Mouse (Mus musculus) kidney, postnatal 25 days (tissue): ENCODE data around the gene Kndc1.
A peak's percentile ranks its signal among the peaks of the same experiment; 100 is the strongest.

ENCODE experiments used
- DNase-seq, 2 experiments: peaks; one replicate each; pipeline ENCODE4 v3.0.0; 2021; ENCODE audit warnings: mixed read lengths in 2 of 2

Kndc1 gene

DNA sequence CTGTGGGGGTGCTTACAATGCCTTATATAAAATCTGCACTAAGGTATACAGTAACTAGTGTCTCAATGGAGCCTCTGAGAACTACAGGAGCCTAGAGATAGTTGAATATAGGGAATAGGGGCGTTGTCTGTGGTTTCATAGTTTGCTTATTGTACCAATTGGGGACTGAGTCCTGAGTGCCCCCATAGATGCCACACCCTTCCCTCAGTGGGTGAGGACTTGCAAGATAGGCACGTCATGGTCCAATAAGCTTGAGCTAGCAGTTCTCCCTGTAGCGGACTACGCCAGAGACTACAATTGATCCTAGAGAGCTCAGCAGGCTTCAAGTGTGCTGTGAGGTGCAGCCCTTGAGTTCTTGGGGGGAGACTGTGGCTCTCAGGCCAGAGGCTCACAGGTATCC is 61.0 kb downstream of the Kndc1 start:
- no peak for DNase-seq

DNA sequence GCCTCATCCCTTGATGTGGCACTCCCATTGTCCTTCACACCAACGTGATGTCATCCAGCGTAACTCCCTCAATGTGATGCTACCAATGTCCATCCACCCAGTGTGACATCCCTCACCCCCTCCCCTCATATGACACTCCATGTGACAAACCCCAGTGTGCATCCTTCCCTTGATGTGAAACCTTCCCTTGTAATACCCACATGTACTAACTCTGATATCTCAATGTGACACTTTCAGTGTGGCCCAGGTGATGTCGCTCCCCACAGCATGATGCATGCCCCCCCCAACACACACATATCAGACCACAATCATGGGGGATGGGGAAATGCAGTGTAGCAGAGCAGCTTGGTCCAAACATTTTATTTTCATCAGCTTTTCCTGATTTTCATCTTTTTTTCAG is 62.2 kb downstream of the Kndc1 start:
- DNase-seq, result no peak

DNA sequence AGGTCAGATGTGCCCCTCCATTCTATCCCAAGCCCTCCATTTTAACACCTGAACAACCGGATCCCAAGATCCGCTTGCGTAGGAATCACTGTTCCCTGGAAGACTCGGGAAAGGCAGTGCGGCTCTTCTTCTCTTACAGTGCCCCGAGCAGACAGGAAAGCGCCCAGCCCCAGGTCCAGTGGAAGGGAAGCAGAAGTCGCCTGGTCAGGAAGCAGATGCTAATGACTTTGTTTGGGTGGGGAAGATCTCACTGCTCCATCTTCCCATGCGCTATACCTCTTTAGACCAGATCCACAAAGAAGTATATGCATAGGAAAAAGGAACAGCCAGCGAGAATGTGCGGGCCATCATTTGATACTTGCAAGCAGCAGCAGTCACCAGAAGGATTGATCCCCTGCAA is 62.9 kb downstream of the Kndc1 start:
- DNase-seq, result no peak

- no peak for DNase-seq
These were observed 63.5 kb downstream of the Kndc1 start for GRCm38 (mm10) chr7:139957958-139958357.

- DNase-seq, result no peak
These were observed 66.6 kb downstream of the Kndc1 start for GRCm38 (mm10) chr7:139961141-139961540.

- no peak for DNase-seq
These were observed 69.3 kb downstream of the Kndc1 start for GRCm38 (mm10) chr7:139963814-139964213.

DNA sequence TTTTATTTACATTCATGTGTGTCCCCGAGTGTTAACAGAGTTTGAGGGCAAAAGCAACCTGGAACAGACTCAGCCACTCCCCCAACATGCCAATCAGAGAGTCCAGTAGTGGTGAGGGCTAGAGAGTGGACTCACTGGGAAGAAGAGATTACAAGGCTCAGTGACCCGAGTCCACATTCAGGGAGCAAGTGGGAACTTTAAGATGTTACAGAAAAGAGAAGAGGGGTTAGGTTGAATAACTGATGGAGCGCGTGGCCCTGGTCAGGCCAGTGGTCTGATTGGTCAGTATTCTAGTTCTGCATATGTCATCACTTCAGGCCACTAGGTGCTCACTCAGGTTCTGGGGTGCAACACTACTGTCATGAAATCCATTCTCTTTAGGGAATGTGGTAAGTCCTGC is 72.7 kb downstream of the Kndc1 start:
- DNase-seq, result no peak

DNA sequence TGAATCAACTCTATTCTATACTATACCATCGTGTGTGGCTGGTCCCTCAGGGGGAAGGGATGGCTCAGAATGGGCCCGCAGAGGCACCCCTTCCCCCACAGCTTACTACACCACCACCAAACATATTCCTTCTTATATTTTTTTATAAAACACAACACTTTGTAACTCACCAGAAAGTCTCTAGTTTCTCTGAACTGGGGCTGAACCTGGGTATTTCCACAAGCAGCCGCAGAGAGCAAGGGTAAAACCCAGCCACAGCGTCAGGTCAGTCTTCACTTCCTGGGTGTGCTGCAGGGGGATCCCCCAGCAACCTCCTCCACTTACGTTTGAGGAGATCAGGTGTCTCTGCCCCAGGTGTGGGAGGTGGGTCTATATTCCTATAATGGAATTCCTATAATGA is 73.9 kb downstream of the Kndc1 start:
- DNase-seq, result no peak

GRCm38 (mm10) chr7:139969348-139970130 is 75.0 kb downstream of the Kndc1 start:
- DNase-seq, result peak; percentile 79 to 92

- DNase-seq, result no peak
These were observed 75.9 kb downstream of the Kndc1 start for GRCm38 (mm10) chr7:139970216-139970919.

DNA sequence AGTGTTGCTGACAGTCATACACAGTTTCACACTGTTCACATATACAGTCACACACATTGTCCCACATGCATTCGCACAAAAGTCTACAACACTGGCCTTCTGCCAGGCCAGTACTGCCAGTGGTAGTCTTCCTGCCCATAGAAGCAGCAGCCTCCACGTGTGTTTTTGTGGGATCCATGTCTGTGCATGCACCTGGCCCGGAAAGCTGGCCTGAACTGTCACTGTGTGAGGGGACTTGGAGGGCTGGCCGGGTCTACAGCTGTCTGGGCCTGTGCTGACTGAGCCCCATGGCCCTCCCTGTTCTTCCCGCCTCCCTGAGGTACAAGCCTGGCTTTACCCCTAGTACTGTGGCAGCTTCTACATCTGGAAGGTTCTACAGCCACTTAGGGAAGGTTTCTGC is 76.5 kb downstream of the Kndc1 start:
- no peak for DNase-seq

DNA sequence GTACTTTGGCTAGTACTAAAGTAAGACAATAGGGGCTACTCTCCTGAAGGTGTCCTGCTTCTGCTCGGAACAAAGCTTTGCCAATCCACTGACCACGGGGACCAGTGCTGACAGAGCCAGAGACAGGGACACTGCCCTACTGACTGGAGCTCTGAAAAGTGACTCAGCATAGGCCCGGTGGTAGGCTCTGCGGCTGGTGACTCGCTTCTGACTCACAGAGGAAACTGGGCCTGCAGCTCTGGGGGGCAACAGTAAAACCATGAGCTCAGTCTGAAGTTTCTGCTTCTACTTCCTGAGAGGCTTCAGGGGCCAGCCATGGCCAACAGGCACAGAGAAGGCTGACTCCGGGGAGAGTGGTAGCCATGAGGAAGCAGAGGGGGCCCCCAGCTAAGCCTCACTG is 76.9 kb downstream of the Kndc1 start:
- DNase-seq, result no peak

DNA sequence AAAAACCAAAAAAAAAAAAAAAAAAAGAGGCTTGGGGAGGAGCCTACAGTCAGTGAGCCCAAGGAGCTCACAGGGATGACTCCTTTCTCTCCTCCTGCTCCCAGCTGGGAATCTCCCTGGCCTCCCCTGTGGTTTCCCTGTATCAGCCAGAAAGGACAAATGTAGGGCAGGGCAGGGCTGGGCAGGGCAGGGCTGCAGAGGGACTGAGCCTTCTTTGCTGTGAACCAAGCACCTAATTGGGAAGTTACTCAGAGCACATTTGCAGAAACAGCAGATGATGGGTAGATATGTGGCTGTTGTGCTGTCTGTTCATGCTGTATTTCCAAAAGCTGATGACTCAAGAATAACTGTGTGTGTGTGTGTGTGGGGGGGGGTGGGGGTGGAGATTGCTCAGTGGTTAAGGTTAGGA is 78.4 kb downstream of the Kndc1 start:
- no peak for DNase-seq

- DNase-seq, result no peak
These were observed 79.8 kb downstream of the Kndc1 start for GRCm38 (mm10) chr7:139974307-139974706.

DNA sequence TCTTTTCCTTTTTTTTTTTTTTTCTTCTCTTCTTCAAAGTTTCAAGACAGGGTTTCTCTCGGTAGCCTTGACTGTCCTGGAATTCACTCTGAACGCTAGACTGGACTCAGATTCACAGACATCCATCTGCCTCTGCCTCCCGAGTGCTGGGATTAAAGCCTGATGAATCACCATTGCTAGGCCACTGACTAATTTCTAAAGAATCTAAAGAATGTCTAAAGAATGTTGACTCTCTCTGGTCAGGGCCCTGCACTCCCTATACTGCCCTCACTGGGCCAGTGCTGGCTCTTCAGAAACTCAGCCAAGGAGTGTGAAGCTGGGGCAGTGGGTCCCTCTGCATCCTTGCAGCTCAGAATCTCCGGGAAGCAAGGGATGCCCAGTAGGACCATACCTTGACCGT is 81.0 kb downstream of the Kndc1 start:
- no peak for DNase-seq

DNA sequence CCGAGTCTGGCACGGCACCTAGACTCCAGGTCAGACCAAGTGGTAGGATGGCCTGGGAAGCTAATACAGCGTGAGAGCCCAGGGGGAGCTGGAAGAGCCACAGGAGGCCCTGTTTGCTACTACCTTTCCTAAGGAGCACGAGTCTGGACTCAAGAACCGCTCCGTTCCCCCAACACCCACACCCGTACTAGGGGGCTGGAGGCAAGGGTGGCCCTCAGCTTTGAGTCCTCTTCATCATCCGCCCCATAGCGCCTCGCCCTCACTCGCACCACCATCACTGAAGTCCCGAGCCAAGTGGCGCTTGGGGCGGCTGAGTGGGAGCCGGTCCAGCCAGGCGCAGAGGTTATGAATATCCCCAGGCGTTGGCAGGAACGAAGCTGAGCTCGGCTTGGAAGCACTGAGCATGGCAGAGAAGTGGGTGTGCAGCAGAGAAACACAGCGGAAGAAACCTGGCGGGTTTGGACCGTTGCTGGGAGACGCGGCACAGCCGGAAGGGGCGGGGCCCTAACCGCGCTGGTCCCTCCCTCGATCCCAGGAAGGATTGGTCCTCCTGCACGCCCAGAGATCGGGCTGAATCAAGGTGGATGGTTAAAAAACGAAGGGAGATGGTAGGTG is 83.9 kb downstream of the Kndc1 start, which contains the start of gene 6430531B16Rik:
Gene 6430531B16Rik (minus strand): TSS at position 478 of the 615 bp plus-strand sequence.
- DNase-seq, result peak; percentile 83 to 90

GRCm38 (mm10) chr7:139979011-139979719 is 84.7 kb downstream of the Kndc1 start:
- DNase-seq, result peak in 1 of 2 experiments; percentile 44

DNA sequence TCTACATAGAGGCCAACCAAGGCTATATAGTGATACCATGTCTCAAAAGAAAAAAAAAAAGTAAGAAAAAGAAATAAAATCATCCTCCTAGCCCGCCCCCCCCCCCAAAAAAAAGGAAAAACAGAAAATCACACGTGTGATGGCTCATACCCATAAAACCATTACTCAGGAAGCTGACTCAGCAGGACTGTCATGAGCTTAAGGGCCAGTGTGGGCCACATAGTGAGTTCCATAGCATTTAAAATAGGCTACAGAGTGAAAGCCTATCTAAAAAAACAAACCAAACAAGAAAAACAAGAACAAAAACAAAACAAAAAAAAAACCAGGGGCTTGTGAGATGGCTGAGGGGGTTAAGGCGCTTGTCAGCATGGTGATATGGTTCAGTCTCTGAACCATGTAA is 86.3 kb downstream of the Kndc1 start:
- DNase-seq, result no peak

DNA sequence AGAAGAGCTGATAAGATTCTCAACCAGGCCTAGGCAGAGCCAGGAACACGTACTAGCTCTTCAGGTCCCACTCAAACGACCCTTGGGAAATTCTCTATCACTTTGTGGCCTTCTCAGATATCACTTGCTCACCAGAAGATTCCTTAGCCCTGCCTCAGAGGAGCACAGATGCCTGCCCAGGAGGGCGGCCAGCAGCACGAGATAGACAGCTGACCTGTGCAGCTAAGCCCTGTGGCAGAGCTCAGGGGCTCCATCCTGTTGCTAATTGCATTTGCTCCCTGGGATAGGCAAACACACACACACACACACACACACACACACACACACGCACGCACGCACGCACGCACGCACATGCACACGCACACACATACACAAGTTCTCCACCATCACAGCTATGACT is 87.6 kb downstream of the Kndc1 start:
- no peak for DNase-seq

- no peak for DNase-seq
These were observed 90.0 kb downstream of the Kndc1 start for GRCm38 (mm10) chr7:139984505-139984904.

DNA sequence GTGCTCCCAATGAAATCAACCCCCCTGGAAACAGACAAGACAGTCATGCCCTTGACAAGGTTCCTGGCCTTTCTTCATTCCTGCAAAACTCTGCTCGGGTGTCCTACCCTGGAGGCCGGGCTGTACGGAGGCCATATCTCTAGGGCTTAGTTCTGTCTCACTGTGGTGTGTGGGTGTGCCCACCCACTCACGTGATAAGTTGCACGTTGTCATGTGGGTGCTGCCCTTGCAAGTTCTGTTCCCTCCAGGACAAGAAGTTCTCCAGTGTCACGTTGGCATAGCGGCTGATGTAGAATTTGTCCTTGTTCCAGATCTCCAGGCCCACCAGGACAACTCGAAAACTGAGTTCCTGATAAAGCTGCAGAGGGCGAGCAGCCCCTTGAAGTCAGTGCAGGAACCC is 93.8 kb downstream of the Kndc1 start:
- DNase-seq, result no peak

GRCm38 (mm10) chr7:139990864-139991394 is 96.4 kb downstream of the Kndc1 start:
- peak in 1 of 2 experiments; percentile 23 for DNase-seq
